Mouse (Mus musculus): ENCODE results near the gene Lmntd2. TPM values are rescaled to one million over a fixed set of nuclear protein-coding genes. Genes with fewer than 3 reads are reported as not detected.
A peak's percentile ranks its signal among the peaks of the same experiment; 100 is the strongest.

The Lmntd2 gene
- polyA plus RNA-seq, 1 experiment from 2014 or later: 2.7 TPM

- H3K9ac ChIP-seq (ENCODE audit: low read length): no peak overlapping the region
- 90% methylated on average over 3 of the region's 3 CpGs for whole genome bisulfite sequencing
- H3K27me3 ChIP-seq (ENCODE audit: control insufficient read depth, insufficient read depth, low read length): no peaks in the 10 kb centered on the region
- H3K36me3 ChIP-seq (ENCODE audit: control insufficient read depth, insufficient read depth, low read length): peaks cover 23% of the 10 kb centered on the region
- H3K4me2 ChIP-seq (replicated peaks; ENCODE audit: low read depth): no peak overlapping the region
- H3K4me1 ChIP-seq (replicated peaks; ENCODE audit: control insufficient read depth, insufficient read depth): 0 out of 2 replicates have a peak, but pooled peaks cover 4% of the 10 kb centered on the region
- no peaks in the 10 kb centered on the region for H3K9me3 ChIP-seq (ENCODE audit: control insufficient read depth, low read length)
- H3K27ac ChIP-seq (replicated peaks): no peak overlapping the region
- ATAC-seq (ENCODE audit: low FRiP score, low TSS enrichment): no peak
- no peak for TF ChIP-seq CTCF (IDR thresholded peaks at IDR 0.05; ENCODE audit: low read depth)
- no peak for DNase-seq (ENCODE audit: low spot score)
- H3K4me3 ChIP-seq (ENCODE audit: low read depth, low read length): no peak overlapping the region
These were observed 17.2 kb upstream of the Lmntd2 start for GRCm38 (mm10) chr7:141231111-141231510.

- no peak overlapping the region for H3K9ac ChIP-seq (ENCODE audit: low read length)
- WGBS: 92% methylated on average over 4 of the region's 4 CpGs
- TF ChIP-seq CTCF (IDR thresholded peaks at IDR 0.05; ENCODE audit: low read depth) (no peak), EP300 (optimal IDR thresholded peaks at IDR 0.05) (no peak)
- no peak overlapping the region for H3K27ac ChIP-seq (replicated peaks)
- H3K4me2 ChIP-seq (replicated peaks; ENCODE audit: low read depth): no peak overlapping the region
- H3K4me1 ChIP-seq (replicated peaks; ENCODE audit: control insufficient read depth, insufficient read depth): 0 out of 2 replicates have a peak, but pooled peaks cover 4% of the 10 kb centered on the region
- DNase-seq (ENCODE audit: low spot score): no peak
- no peak for ATAC-seq (ENCODE audit: low FRiP score, low TSS enrichment)
- H3K27me3 ChIP-seq (ENCODE audit: control insufficient read depth, insufficient read depth, low read length): no peaks in the 10 kb centered on the region
- H3K36me3 ChIP-seq (ENCODE audit: control insufficient read depth, insufficient read depth, low read length): peaks cover 23% of the 10 kb centered on the region
- H3K4me3 ChIP-seq (ENCODE audit: low read depth, low read length): no peak overlapping the region
- H3K9me3 ChIP-seq (ENCODE audit: control insufficient read depth, low read length): no peaks in the 10 kb centered on the region
These were observed 16.7 kb upstream of the Lmntd2 start for GRCm38 (mm10) chr7:141230570-141230969.

DNA sequence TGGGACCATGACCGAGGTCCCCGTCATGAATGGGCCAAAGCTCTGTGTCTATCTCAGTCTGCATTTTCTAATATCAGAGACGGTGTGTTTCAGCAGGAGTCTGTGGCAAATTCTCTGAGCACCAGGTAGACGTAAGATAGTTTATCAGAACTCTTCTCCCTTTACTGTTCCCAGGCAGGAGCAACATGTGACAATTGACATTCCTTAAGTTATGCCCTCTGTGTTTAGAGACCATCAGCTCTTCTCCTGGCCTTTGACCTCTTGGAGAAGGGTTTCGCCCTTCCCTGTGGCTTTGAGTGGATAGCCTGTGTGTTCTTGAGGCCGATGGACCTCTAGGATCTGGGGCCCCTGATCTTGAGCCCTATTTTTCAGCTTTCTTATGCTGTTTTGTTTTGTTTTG, 15.8 kb upstream of the Lmntd2 start:
- peak overlapping the region; percentile 76 for H3K4me2 ChIP-seq (replicated peaks; ENCODE audit: low read depth)
- no peak for ATAC-seq (ENCODE audit: low FRiP score, low TSS enrichment)
- H3K27ac ChIP-seq (replicated peaks): no peak overlapping the region; the same call in 1 of the 2 replicates
- H3K36me3 ChIP-seq (ENCODE audit: control insufficient read depth, insufficient read depth, low read length): peaks cover 21% of the 10 kb centered on the region
- TF ChIP-seq CTCF (IDR thresholded peaks at IDR 0.05; ENCODE audit: low read depth): no peak
- no peak for TF ChIP-seq EP300 (optimal IDR thresholded peaks at IDR 0.05)
- H3K4me3 ChIP-seq (ENCODE audit: low read depth, low read length): peak overlapping the region; percentile 96
- no peaks in the 10 kb centered on the region for H3K27me3 ChIP-seq (ENCODE audit: control insufficient read depth, insufficient read depth, low read length)
- WGBS: 41% methylated on average over 6 of the region's 6 CpGs
- 0 out of 2 replicates have a peak, but pooled peaks cover 4% of the 10 kb centered on the region for H3K4me1 ChIP-seq (replicated peaks; ENCODE audit: control insufficient read depth, insufficient read depth)
- H3K9me3 ChIP-seq (ENCODE audit: control insufficient read depth, low read length): no peaks in the 10 kb centered on the region
- peak overlapping the region; percentile 99 for H3K9ac ChIP-seq (ENCODE audit: low read length)
- no peak for DNase-seq (ENCODE audit: low spot score)

GRCm38 (mm10) chr7:141228279-141229067, 14.6 kb upstream of the Lmntd2 start, which contains the start of gene Phrf1:
Phrf1 (plus strand) TSS chr7:141228784.
- DNase-seq (ENCODE audit: low spot score) (peak; percentile 92), ATAC-seq (ENCODE audit: low FRiP score, low TSS enrichment) (peak; percentile 92)
- TF ChIP-seq EP300 (optimal IDR thresholded peaks at IDR 0.05) (peak; percentile 68), CTCF (IDR thresholded peaks at IDR 0.05; ENCODE audit: low read depth) (peak; percentile 100)
- peak within 1 kb of the TSS; percentile 96 for H3K4me3 ChIP-seq (ENCODE audit: low read depth, low read length)
- H3K4me2 ChIP-seq (replicated peaks; ENCODE audit: low read depth): peak within 1 kb of the TSS; percentile 76
- no peaks in the 10 kb centered on the region for H3K27me3 ChIP-seq (ENCODE audit: control insufficient read depth, insufficient read depth, low read length)
- peak within 1 kb of the TSS; percentile 94 for H3K27ac ChIP-seq (replicated peaks)
- H3K36me3 ChIP-seq (ENCODE audit: control insufficient read depth, insufficient read depth, low read length): peaks cover 13% of the 10 kb centered on the region
- no peaks in the 10 kb centered on the region for H3K9me3 ChIP-seq (ENCODE audit: control insufficient read depth, low read length)
- 0 out of 2 replicates have a peak, but pooled peaks cover 4% of the 10 kb centered on the region for H3K4me1 ChIP-seq (replicated peaks; ENCODE audit: control insufficient read depth, insufficient read depth)
- peak within 1 kb of the TSS; percentile 99 for H3K9ac ChIP-seq (ENCODE audit: low read length)
- WGBS: under 1% methylated on average over 68 of the region's 76 CpGs

DNA sequence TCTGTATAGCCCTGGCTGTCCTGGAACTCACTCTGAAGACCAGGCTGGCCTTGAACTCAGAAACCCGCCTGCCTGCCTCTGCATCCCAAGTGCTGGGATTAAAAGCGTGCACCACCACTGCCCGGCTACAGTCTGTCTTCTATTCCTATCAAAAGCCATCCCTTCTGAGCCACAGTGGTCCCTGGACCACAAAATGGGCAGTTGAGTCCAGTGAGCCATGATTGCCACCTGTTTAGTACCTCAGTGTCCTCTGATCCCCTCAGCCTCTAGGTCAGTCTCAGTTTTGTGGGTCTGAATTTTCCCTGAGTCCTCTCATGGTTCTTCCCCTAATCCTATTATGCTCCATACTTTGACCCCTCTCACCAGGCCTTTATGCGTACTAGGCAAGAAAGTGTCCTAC, 13.9 kb upstream of the Lmntd2 start:
- 0 out of 2 replicates have a peak overlapping the region, but pooled peaks have one; percentile 94 for H3K27ac ChIP-seq (replicated peaks)
- no peak overlapping the region for H3K4me2 ChIP-seq (replicated peaks; ENCODE audit: low read depth)
- peaks cover 8% of the 10 kb centered on the region; the same call in 1 of the 2 replicates for H3K36me3 ChIP-seq (ENCODE audit: control insufficient read depth, insufficient read depth, low read length)
- 0 out of 2 replicates have a peak, but pooled peaks cover 4% of the 10 kb centered on the region for H3K4me1 ChIP-seq (replicated peaks; ENCODE audit: control insufficient read depth, insufficient read depth)
- H3K4me3 ChIP-seq (ENCODE audit: low read depth, low read length): no peak overlapping the region
- ATAC-seq (ENCODE audit: low FRiP score, low TSS enrichment) (no peak), DNase-seq (ENCODE audit: low spot score) (no peak)
- TF ChIP-seq EP300 (optimal IDR thresholded peaks at IDR 0.05) (no peak), CTCF (IDR thresholded peaks at IDR 0.05; ENCODE audit: low read depth) (no peak)
- 76% methylated on average over 4 of the region's 4 CpGs for WGBS
- H3K27me3 ChIP-seq (ENCODE audit: control insufficient read depth, insufficient read depth, low read length): no peaks in the 10 kb centered on the region
- H3K9me3 ChIP-seq (ENCODE audit: control insufficient read depth, low read length): no peaks in the 10 kb centered on the region
- no peak overlapping the region for H3K9ac ChIP-seq (ENCODE audit: low read length)

DNA sequence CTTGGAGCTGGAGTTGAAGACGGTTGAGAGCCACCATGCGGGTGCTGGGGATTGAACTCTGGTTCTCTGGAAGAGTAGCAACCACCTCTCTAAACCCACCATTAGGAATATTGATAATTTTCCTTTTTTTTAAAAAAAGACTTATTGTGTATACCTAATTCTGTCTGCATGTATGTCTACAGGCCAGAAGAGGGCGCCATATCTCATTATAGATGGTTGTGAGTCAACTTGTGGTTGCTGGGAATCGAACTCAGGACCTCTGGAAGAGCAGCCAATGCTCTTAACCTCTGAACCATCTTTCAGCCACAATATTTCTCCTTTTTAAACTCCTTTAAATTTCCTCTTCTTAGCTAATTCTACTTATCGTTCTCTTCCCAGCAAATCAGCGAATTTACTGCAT, 12.7 kb upstream of the Lmntd2 start:
- Histone ChIP-seq H3K9ac (ENCODE audit: low read length) (no peak overlapping the region), H3K4me1 (replicated peaks; ENCODE audit: control insufficient read depth, insufficient read depth) (peaks cover 12% of the 10 kb centered on the region), H3K36me3 (ENCODE audit: control insufficient read depth, insufficient read depth, low read length) (no peaks in the 10 kb centered on the region), H3K27ac (replicated peaks) (no peak overlapping the region), H3K4me3 (ENCODE audit: low read depth, low read length) (no peak overlapping the region), H3K27me3 (ENCODE audit: control insufficient read depth, insufficient read depth, low read length) (no peaks in the 10 kb centered on the region), H3K9me3 (ENCODE audit: control insufficient read depth, low read length) (no peaks in the 10 kb centered on the region), H3K4me2 (replicated peaks; ENCODE audit: low read depth) (no peak overlapping the region)
- TF ChIP-seq EP300 (optimal IDR thresholded peaks at IDR 0.05) (no peak), CTCF (IDR thresholded peaks at IDR 0.05; ENCODE audit: low read depth) (peak; percentile 20; the same call in 1 of the 2 replicates)
- WGBS: 87% methylated on average over 6 of the region's 6 CpGs
- ATAC-seq (ENCODE audit: low FRiP score, low TSS enrichment) (no peak), DNase-seq (ENCODE audit: low spot score) (no peak)

Measured in stomach, postnatal 0 days (tissue).